Mouse (Mus musculus) embryonic facial prominence, embryonic 15.5 days (tissue): ENCODE measurements around the gene Ankrd17. TPM values are rescaled to one million over a fixed set of nuclear protein-coding genes. Genes with fewer than 3 reads are reported as not detected.

ENCODE experiments used
- ATAC-seq: fragments of 200-750 bp; cut with Nextera tagmentation; 2 replicates; pipeline ENCODE4 v1.8.0; 2017; ENCODE audit warnings: low read depth, moderate TSS enrichment; ENCODE audit not compliant: insufficient number of reproducible peaks, low FRiP score, low TSS enrichment
- H3K27ac ChIP-seq: fragments of 300-500 bp; sonication (generic); replicated peaks from 2 replicates; pipeline ENCODE4 v1.5.1; 2015; ENCODE audit warnings: mild to moderate bottlenecking, inconsistent platforms
- H3K27me3 ChIP-seq: fragments of 300-500 bp; sonication (generic); 2 replicates; pipeline ENCODE4 v1.6.1; 2015; ENCODE audit warnings: inconsistent platforms
- H3K36me3 ChIP-seq: fragments of 300-500 bp; sonication (generic); 2 replicates; pipeline ENCODE4 v1.6.1; 2015; ENCODE audit warnings: mild to moderate bottlenecking, inconsistent platforms
- H3K4me1 ChIP-seq: fragments of 300-500 bp; sonication (generic); 2 replicates; pipeline ENCODE4 v1.6.1; 2015; ENCODE audit warnings: inconsistent platforms
- H3K4me2 ChIP-seq: fragments of 300-500 bp; sonication (generic); replicated peaks from 2 replicates; pipeline ENCODE4 v1.6.1; 2015; ENCODE audit warnings: mild to moderate bottlenecking, inconsistent platforms
- H3K4me3 ChIP-seq: fragments of 300-500 bp; sonication (generic); replicated peaks from 2 replicates; pipeline ENCODE4 v1.5.1; 2015; ENCODE audit warnings: mild to moderate bottlenecking, inconsistent platforms
- H3K9ac ChIP-seq: fragments of 300-500 bp; sonication (generic); 2 replicates; pipeline ENCODE4 v1.6.1; 2015; ENCODE audit warnings: inconsistent platforms
- H3K9me3 ChIP-seq: fragments of 300-500 bp; sonication (generic); replicated peaks from 2 replicates; pipeline ENCODE4 v1.6.1; 2016; ENCODE audit warnings: inconsistent platforms
- WGBS: fragments of 180-500 bp; shearing (Covaris S2); methylation state at CpG from one replicate; pipeline ENCODE4 v1.1.7; 2015; 5-methylcytosine and 5-hydroxymethylcytosine counted together
- polyA plus RNA-seq: library from polyadenylated mRNA; unstranded; fragments of >200 nt; fragmentation: Nextera tagmentation; extraction: Ambion mirVana; gene quantifications from 2 replicates; pipeline ENCODE4 v1.2.1, GENCODE M21; 2015

The Ankrd17 gene
- polyA plus RNA-seq, 1 experiment from 2014 or later, result 24.6 TPM

DNA sequence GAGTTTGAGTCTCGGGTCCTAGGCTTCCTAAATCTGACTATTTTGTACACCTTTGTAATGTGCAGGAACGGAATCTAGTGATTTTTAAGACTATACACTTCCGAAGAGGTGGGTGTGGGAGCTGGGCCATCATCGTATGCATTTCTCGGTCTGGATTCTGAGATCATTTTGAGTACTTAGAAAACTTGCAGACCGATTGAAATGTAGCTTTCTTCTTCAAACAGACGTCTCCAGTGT lies 608 bp upstream of the Ankrd17 start, which contains the start of gene Gm9958:
Gene Gm9958 (plus strand): TSS at position 138 of the 237 bp plus-strand sequence.
- Histone ChIP-seq H3K9ac (peak within 1 kb of the TSS; percentile 98), H3K9me3 (no peaks in the 10 kb centered on the region), H3K4me3 (peak within 1 kb of the TSS; percentile 90), H3K4me1 (peaks cover 12% of the 10 kb centered on the region), H3K36me3 (no peaks in the 10 kb centered on the region), H3K27ac (peak within 1 kb of the TSS; percentile 100), H3K4me2 (peak within 1 kb of the TSS; percentile 63), H3K27me3 (no peaks in the 10 kb centered on the region)
- WGBS, result under 1% methylated on average over 7 of the region's 7 CpGs
- ATAC-seq, result no peak

DNA sequence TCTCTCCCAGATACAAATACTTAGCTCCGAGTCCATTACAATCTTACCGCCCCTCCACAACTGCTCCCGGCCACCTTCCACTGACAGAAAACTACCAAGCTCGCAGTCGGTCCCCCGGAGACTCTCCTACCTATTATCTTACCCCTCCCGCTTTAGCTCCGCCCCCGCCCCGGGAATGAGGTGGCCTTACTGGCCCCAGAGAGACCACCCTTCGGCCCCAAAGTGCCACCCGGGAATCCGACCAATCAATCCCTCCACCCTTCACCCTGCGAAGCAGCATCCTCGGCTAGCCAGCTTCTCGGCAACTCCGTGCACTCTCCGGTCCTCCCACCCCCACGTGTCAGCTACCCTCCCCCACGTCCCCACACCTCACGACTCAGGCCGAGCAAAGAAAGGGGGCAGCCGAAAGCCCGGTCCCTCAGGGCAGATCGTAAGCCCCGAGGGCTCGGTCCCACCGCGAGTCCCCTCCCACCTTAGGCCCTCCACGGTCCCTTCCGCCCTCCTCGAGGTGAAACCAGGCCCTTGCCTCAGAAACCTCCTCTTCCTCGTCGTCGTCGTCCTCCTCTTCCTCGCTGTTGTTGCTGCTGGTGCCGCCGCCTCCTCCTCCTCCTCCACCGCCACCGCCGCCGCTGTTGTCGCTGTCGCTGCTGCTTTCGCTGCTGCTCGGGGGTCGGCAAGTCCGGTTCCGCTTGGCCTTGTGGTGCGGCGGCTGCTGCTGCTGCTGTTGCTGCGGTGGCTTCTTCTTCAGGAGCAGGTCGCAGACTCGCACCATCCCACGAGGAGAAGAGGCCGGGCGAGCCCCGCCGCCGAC lies 1.0 kb downstream of the Ankrd17 start:
- ATAC-seq, result peak; percentile 29; the same call in 1 of the 2 replicates
- no peaks in the 10 kb centered on the region for H3K9me3 ChIP-seq
- WGBS, result under 1% methylated on average over 50 of the region's 61 CpGs
- H3K9ac ChIP-seq, result peak overlapping the region; percentile 98
- peaks cover 12% of the 10 kb centered on the region for H3K4me1 ChIP-seq
- H3K27me3 ChIP-seq, result no peaks in the 10 kb centered on the region
- peak overlapping the region; percentile 59 for H3K4me2 ChIP-seq
- no peaks in the 10 kb centered on the region for H3K36me3 ChIP-seq
- H3K27ac ChIP-seq, result peak overlapping the region; percentile 100
- peak overlapping the region; percentile 90 for H3K4me3 ChIP-seq

DNA sequence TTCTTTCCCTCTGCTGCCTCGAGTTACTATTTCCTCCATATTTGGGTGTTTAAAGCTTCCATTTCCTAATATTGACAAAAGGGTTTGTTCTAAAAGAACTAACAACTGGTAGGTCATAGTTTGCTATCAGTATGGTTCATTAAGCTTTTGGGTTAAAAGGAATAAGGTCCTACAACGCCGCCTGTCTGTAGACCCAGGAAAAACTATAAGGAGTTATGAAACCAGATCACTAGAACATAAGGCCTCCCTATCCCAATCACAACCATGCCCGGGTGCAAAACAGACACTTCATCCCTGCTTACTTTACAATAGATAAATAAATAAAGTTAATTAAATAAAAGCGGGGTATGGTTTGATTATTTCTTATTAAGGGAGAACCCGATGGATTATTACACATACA lies 1.9 kb downstream of the Ankrd17 start:
- no peak for ATAC-seq
- peak overlapping the region; percentile 59 for H3K4me2 ChIP-seq

DNA sequence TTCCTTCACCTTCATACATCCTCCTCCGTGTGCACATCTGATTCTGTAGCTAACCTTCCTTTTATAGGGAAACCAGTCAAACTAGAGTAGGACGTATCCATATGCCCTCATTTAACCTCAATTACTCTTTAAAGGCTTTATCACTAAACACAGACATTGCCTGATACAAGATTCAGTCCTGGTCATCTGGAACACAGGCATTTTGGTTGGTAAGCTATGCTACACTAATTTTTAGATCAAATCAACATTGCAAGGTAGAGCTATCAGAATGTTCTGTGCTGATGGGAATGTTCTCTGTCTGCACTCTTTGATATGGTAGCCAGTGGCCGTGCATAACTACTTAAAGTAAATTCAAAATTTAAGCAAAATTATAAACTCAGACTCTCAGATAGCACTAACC lies 10.6 kb downstream of the Ankrd17 start:
- 88% methylated on average over 3 of the region's 3 CpGs for WGBS
- no peak overlapping the region for H3K4me2 ChIP-seq
- peaks cover 3% of the 10 kb centered on the region; the same call in 1 of the 2 replicates for H3K36me3 ChIP-seq
- no peaks in the 10 kb centered on the region for H3K27me3 ChIP-seq
- H3K4me1 ChIP-seq, result no peaks in the 10 kb centered on the region
- no peak overlapping the region for H3K9ac ChIP-seq
- no peak overlapping the region for H3K27ac ChIP-seq
- no peak overlapping the region for H3K4me3 ChIP-seq
- H3K9me3 ChIP-seq, result no peaks in the 10 kb centered on the region
- ATAC-seq, result no peak

More for the DNA sequence above, 1.9 kb downstream of the Ankrd17 start:
- Histone ChIP-seq H3K9ac (peak overlapping the region; percentile 98), H3K9me3 (no peaks in the 10 kb centered on the region), H3K4me3 (peak overlapping the region; percentile 90), H3K27me3 (no peaks in the 10 kb centered on the region), H3K4me1 (peaks cover 12% of the 10 kb centered on the region), H3K36me3 (no peaks in the 10 kb centered on the region; the same call in 1 of the 2 replicates), H3K27ac (peak overlapping the region; percentile 100; the same call in 1 of the 2 replicates)
- WGBS, result 3% methylated on average over 6 of the region's 6 CpGs

DNA sequence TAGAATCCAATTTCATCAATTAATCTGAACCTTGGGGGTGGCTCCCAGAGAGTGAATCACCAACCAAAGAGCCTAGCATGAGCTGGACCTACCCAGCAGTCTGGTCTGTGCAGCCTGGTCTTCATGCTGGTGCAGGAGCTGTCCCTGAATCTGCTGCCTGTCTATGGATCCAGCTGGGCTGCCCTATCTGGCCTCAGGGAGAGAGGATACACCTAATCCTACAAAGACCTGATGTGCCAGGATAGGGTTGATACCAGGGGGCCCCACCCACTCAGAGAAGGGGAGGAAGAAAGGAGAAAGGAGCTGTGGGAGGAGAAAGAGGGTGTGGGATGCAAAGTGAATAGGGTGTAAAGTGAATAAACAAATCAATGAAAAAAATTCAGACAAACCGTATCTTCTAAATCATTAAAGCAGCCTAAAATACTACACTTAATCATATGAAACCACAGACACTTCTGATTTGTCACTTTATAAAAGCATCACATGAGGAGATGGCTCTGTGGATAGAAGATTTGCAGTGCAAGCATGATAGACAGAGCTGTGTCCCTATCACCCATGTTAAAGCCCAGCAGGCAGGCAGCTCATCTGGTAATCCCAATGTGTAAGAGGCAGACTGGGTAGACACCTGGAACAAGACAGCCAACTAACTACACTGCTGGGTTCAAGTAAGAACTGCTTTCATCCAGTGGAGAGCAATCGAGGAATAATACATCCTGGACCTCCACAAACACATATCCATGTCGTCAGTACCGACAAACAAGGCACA lies 12.6 kb downstream of the Ankrd17 start:
- no peak for ATAC-seq
- Histone ChIP-seq H3K4me2 (no peak overlapping the region), H3K27ac (no peak overlapping the region), H3K9me3 (no peaks in the 10 kb centered on the region), H3K27me3 (no peaks in the 10 kb centered on the region), H3K4me1 (no peaks in the 10 kb centered on the region), H3K4me3 (no peak overlapping the region), H3K9ac (no peak overlapping the region), H3K36me3 (0 out of 2 replicates have a peak, but pooled peaks cover 3% of the 10 kb centered on the region)
- WGBS, result 83% methylated on average over 4 of the region's 4 CpGs

DNA sequence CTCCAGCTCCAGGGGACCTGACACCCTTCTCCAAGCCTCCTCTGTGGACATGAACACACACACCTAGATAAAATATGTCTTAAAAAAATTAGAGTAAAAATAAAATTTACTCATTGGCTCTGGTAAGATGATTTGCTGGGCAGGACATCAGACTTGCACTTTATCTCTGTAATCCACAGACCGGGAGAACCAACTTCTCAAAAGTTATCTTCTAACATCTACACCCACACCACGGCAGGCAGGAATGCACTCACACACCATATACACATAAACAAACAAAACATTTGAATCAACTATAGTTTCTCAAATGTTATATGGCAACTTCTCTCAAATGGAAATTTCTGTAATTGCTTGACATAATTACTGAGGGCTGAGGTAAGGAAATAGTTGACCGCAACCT lies 19.5 kb downstream of the Ankrd17 start:
- Histone ChIP-seq H3K4me3 (no peak overlapping the region), H3K36me3 (no peaks in the 10 kb centered on the region), H3K4me1 (no peaks in the 10 kb centered on the region), H3K27me3 (no peaks in the 10 kb centered on the region), H3K9ac (no peak overlapping the region), H3K27ac (no peak overlapping the region), H3K9me3 (no peaks in the 10 kb centered on the region), H3K4me2 (no peak overlapping the region)
- no peak for ATAC-seq
- 92% methylated on average over 3 of the region's 3 CpGs for WGBS

DNA sequence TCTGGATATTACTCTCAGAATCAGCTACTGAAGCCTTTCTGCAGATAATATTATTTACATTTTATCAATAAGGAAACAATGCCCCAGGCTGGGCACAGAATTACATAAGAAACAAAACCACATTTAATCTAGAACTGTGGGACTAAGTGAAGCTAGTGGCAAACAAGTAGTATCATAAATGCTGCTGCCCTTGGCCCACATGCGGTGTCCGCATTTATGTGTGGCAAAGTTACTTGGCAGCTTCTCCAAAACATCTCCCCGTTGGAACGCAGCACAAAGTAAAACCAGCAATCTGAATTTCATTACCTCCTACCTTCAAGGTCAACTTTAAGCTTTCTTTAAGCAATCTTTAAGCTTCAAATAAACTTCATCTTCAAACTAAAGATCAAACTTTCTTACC lies 25.5 kb downstream of the Ankrd17 start:
- ATAC-seq, result no peak
- Histone ChIP-seq H3K4me2 (no peak overlapping the region), H3K9me3 (no peaks in the 10 kb centered on the region), H3K4me3 (no peak overlapping the region), H3K36me3 (no peaks in the 10 kb centered on the region), H3K27ac (no peak overlapping the region), H3K27me3 (no peaks in the 10 kb centered on the region), H3K4me1 (peaks cover 16% of the 10 kb centered on the region), H3K9ac (no peak overlapping the region)
- WGBS, result 49% methylated on average over 4 of the region's 4 CpGs

DNA sequence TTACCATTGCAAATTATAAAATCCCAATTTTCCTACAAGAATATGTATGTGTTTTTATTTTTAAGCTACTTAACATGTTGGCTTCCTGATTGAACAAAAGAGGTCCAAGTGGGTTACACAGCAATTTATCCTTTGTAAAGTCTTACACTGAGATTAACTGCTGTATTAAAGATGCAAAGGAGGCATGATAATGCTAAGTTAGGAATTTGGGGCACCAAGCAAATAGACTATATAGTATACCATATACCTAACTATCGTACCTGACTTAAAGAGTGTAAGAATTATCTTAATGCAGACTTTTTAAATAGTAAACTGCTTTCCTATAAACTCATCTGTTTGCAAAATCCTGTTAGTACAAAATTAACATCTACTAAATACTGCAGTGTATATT lies 26.4 kb downstream of the Ankrd17 start:
- WGBS, result 90% methylated on average over 1 of the region's 1 CpGs
- Histone ChIP-seq H3K4me2 (peak overlapping the region; percentile 31; the same call in 1 of the 2 replicates), H3K4me1 (peaks cover 16% of the 10 kb centered on the region), H3K36me3 (no peaks in the 10 kb centered on the region), H3K9ac (no peak overlapping the region), H3K4me3 (0 out of 2 replicates have a peak overlapping the region, but pooled peaks have one; percentile 12), H3K27ac (no peak overlapping the region), H3K9me3 (no peaks in the 10 kb centered on the region), H3K27me3 (no peaks in the 10 kb centered on the region)
- no peak for ATAC-seq

DNA sequence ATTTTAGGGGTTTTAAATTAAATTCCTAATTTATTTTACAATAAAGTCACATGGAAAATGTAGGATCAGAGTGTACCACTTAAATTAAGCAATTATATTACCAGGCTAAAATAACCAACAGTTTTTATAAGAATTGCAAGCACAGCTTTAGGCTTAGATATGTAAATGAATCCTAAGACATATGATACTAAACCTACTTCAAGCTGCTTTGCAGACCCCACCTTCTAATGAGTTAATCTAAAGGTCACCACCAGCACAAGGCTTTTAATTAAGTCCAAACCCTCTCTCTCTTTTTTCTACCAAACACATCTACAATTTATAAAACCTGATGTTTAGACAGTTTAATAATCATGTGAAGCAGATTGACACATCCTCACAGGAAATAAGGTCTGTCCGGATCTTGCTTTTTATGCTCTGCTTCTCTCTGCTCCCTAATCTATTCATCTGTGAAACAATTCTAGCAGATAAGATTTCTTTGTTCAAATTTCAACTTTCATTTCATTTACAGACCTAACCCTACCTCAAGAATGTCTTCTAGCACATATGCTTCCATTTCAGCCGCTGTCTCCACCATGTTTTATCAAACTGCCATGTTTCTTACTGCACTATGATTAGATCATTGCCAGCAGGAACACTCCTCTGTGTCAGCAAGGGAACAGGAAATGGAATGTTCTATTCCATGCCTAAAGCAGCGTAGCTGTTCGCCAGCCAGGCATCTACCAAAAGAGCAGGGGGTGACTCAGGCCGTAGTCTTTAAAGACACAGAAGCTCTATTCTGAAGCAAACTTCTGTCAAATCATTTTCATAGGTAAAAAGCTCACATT lies 27.0 kb downstream of the Ankrd17 start:
- H3K27ac ChIP-seq, result no peak overlapping the region; the same call in 1 of the 2 replicates
- no peaks in the 10 kb centered on the region for H3K9me3 ChIP-seq
- peaks cover 16% of the 10 kb centered on the region for H3K4me1 ChIP-seq
- no peak overlapping the region for H3K9ac ChIP-seq
- no peaks in the 10 kb centered on the region for H3K27me3 ChIP-seq
- peak; percentile 78; the same call in 1 of the 2 replicates for ATAC-seq
- H3K36me3 ChIP-seq, result no peaks in the 10 kb centered on the region
- peak overlapping the region; percentile 31 for H3K4me2 ChIP-seq
- 20% methylated on average over 5 of the region's 5 CpGs for WGBS
- peak overlapping the region; percentile 12 for H3K4me3 ChIP-seq

DNA sequence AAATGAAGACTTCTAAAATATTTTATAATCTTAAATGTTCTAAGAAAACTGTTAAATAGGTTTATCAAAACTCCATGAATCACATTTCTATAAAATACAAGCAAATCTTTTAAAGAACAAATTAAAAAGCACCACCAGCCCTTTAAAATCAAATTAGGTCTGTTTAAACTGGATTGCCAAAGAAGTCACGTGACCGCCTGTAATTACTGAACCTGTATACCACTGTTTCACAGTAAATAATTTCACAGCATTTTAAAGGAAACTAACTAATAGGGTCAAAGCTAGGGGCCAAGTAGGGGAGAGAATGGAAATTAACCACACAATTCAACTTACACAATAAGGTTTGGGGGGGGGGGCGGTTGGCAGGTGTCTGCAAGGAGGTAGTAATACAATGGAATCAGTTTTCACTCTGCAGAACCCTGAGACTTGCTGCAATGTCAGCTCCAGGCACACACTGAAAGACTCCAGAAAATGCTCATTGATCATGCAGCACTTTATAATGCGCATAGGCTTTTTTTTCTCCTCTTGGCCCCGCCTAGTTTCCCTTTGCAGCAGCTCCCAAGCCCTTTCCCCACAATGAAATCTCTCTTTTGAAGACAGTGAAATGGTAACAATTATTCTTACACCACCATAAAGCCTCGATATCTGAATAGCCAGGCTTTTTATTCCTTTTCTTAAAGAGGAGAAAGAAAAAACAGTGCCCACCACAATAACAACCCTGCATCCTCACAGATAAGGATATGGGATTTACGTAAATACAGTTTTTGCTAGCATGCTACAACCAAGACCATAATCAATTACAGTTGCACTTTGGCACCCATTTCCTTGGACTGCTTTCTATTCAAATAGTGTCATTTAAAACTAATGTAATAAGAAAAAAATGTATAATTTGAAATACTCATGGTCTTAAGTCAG lies 27.9 kb downstream of the Ankrd17 start:
- no peak overlapping the region for H3K27ac ChIP-seq
- no peak overlapping the region for H3K4me3 ChIP-seq
- H3K27me3 ChIP-seq, result no peaks in the 10 kb centered on the region
- no peaks in the 10 kb centered on the region for H3K36me3 ChIP-seq
- H3K4me1 ChIP-seq, result peaks cover 16% of the 10 kb centered on the region
- no peaks in the 10 kb centered on the region for H3K9me3 ChIP-seq
- H3K4me2 ChIP-seq, result no peak overlapping the region
- no peak for ATAC-seq
- WGBS, result 65% methylated on average over 7 of the region's 7 CpGs
- H3K9ac ChIP-seq, result no peak overlapping the region
